Mouse (Mus musculus) kidney, postnatal 0 days (tissue): ENCODE results near the gene Prss40. TPM values are rescaled to one million over a fixed set of nuclear protein-coding genes. Genes with fewer than 3 reads are reported as not detected.

ENCODE experiments used
- ATAC-seq: fragments of 200-750 bp; cut with Nextera tagmentation; replicated peaks from 2 replicates; pipeline ENCODE4 v1.8.0; 2017; ENCODE audit warnings: low read depth, moderate number of reproducible peaks, moderate TSS enrichment, moderate library complexity; ENCODE audit not compliant: low FRiP score
- DNase-seq: peaks from one replicate; pipeline ENCODE4 v3.0.0-alpha.2; 2016; ENCODE audit warnings: low spot score
- H3K27ac ChIP-seq: fragments of 300-500 bp; sonication (generic); 2 replicates; pipeline ENCODE4 v1.5.1; 2014; ENCODE audit warnings: mild to moderate bottlenecking
- H3K27me3 ChIP-seq: fragments of 300-500 bp; sonication (generic); 2 replicates; pipeline ENCODE4 v1.6.1; 2014; ENCODE audit warnings: low read length, mixed read lengths; ENCODE audit not compliant: insufficient read depth
- H3K36me3 ChIP-seq: fragments of 300-500 bp; sonication (generic); 2 replicates; pipeline ENCODE4 v1.6.1; 2014; ENCODE audit warnings: low read length, mixed read lengths; ENCODE audit not compliant: insufficient read depth
- H3K4me1 ChIP-seq: fragments of 300-500 bp; sonication (generic); replicated peaks from 2 replicates; pipeline ENCODE4 v1.6.1; 2014; ENCODE audit warnings: antibody characterized with exemption, low read length, mixed read lengths; ENCODE audit not compliant: insufficient read depth
- H3K4me2 ChIP-seq: fragments of 300-500 bp; sonication (generic); 2 replicates; pipeline ENCODE4 v1.6.1; 2014; ENCODE audit warnings: mild to moderate bottlenecking, low read length, moderate library complexity, mixed read lengths
- H3K4me3 ChIP-seq: fragments of 300-500 bp; sonication (generic); replicated peaks from 2 replicates; pipeline ENCODE4 v1.5.1; 2014; ENCODE audit warnings: low read depth, low read length
- H3K9ac ChIP-seq: fragments of 300-500 bp; sonication (generic); 2 replicates; pipeline ENCODE4 v1.6.1; 2014; ENCODE audit warnings: low read depth, low read length
- H3K9me3 ChIP-seq: fragments of 300-500 bp; sonication (generic); replicated peaks from 2 replicates; pipeline ENCODE4 v1.6.1; 2016; ENCODE audit warnings: low read length, inconsistent platforms, mixed read lengths
- CTCF ChIP-seq: IDR thresholded peaks from 2 replicates; pipeline ENCODE4 v1.5.1; 2016; ENCODE audit warnings: antibody characterized with exemption, low read depth, mild to moderate bottlenecking, moderate library complexity
- WGBS: fragments of 180-500 bp; shearing (Covaris S2); extraction: QIAGEN DNeasy Blood & Tissue Kit; methylation state at CpG from one replicate; pipeline ENCODE4 v1.1.7; 2014; 5-methylcytosine and 5-hydroxymethylcytosine counted together
- polyA plus RNA-seq: library from polyadenylated mRNA; unstranded; fragments of >200 nt; fragmentation: Nextera tagmentation; extraction: Ambion mirVana; gene quantifications from 2 replicates; pipeline ENCODE4 v1.2.1, GENCODE M21; 2015

Gene Prss40
- not detected in 2 replicates for polyA plus RNA-seq

DNA sequence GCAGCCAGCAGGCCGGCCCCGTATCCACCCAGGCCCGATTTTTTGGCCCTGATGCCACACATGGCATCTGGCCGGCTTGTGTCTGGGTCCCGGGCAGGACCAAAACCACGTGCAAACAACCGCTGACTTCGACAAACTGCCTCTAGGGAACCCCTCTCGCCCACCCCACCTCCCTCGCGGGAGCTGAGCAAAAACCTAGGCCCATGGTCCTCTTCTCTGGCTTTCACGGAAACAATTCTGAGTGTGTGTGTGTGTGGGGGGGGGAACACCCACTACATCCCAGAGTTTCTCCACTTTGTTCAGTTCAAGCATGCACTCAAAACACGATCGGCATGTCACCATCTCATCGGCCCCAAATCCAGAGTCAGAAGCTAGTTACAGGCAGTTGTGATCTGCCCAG is at the start of gene Prss40:
Gene Prss40 (minus strand): TSS at position 101 of the 400 bp plus-strand sequence.
- ATAC-seq (no peak), DNase-seq (no peak)
- H3K27me3 ChIP-seq: no peaks in the 10 kb centered on the region
- no peaks in the 10 kb centered on the region for H3K4me1 ChIP-seq
- no peak within 1 kb of the TSS for H3K4me3 ChIP-seq
- no peak within 1 kb of the TSS for H3K27ac ChIP-seq
- H3K9me3 ChIP-seq: no peaks in the 10 kb centered on the region
- WGBS: 87% methylated on average over 15 of the region's 15 CpGs
- H3K36me3 ChIP-seq: no peaks in the 10 kb centered on the region
- no peak within 1 kb of the TSS for H3K9ac ChIP-seq
- no peak for TF ChIP-seq CTCF
- H3K4me2 ChIP-seq: no peak within 1 kb of the TSS

DNA sequence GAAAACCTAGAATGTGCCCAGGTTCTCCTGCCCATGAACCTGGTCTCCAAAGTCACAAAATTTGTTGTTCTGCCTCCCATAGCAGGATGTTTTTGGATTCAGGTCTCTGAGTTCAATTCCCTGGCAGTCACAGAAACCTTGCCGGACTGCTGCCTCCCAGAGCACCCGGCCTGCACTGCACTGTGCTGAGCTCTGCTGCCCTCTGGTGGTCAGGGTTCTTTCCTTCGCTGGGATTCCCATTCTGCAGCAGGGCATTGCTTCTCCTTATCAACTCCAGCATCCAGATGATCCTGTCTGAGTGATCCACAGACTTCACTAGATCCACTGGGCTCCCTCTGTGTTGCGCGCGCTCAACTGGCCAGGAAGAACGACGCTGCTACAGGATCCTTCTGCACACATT is 41.6 kb upstream of the Prss40 start:
- DNase-seq: peak; percentile 88
- no peaks in the 10 kb centered on the region for H3K27me3 ChIP-seq
- no peak overlapping the region for H3K9ac ChIP-seq
- no peaks in the 10 kb centered on the region for H3K4me1 ChIP-seq
- H3K36me3 ChIP-seq: no peaks in the 10 kb centered on the region
- no peak overlapping the region for H3K27ac ChIP-seq
- WGBS: 24% methylated on average over 8 of the region's 8 CpGs
- no peak overlapping the region for H3K4me2 ChIP-seq
- TF ChIP-seq CTCF: peak; percentile 92
- no peak overlapping the region for H3K4me3 ChIP-seq
- ATAC-seq: peak; percentile 61
- H3K9me3 ChIP-seq: no peaks in the 10 kb centered on the region

DNA sequence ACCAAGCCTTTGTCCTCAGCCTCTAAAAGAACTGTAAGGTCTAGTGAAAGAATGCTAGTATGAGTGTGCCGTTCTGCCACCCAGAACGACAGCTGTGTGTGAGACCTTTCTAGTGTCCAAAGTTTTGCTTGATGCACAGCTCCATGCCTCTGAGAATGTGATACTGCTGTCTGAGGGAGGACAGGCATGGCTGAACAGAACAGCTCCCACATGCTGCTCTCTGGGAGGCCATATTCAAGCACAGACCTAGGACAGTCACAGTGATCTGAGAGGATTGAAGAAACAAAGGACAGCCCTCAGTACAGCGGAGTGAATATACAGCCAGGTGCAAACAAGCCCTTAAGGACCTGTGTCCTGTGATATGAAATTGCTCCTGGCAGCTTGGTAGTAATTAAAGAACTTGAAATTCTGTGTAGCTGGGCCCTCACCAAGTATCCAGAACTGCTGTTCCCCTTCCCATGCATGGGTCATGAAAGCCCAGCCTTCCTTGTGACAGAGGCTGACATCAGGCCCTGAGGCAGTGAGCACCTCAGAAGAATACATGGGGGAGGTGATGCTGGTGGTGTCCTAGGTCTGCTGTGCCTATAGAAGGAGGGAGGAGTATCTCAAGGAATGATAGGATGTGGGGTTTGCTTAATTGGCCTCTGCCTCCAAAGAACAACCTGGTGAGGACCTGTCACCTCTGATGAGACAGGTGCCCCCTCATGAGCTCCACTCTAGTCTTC is 40.7 kb upstream of the Prss40 start:
- Histone ChIP-seq H3K9me3 (no peaks in the 10 kb centered on the region), H3K27me3 (no peaks in the 10 kb centered on the region), H3K36me3 (no peaks in the 10 kb centered on the region), H3K27ac (no peak overlapping the region), H3K4me3 (no peak overlapping the region), H3K4me1 (no peaks in the 10 kb centered on the region), H3K4me2 (no peak overlapping the region), H3K9ac (no peak overlapping the region)
- 40% methylated on average over 3 of the region's 3 CpGs for WGBS
- DNase-seq (peak; percentile 66), ATAC-seq (peak; percentile 77)
- TF ChIP-seq CTCF: no peak

DNA sequence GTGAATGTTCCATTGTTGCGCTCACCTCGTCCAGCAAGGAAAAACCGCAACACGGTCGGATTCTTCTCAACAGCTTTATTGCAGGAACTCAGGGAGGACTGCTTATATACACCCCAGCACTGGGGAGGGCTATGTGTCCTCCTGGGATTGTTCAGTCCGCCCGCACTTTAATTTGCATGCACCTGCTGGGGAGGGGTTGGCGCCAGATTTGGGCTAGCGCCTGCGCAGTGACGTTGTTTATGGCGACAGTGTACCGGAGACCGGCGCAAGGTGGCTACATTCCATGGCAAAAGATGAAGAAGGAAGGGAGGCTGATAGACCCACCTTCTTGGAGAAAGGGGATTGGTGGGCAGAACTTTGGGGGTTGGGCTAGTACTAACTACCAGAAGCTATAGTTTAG is 39.3 kb upstream of the Prss40 start:
- ATAC-seq (no peak), DNase-seq (no peak)
- H3K9me3 ChIP-seq: no peaks in the 10 kb centered on the region
- no peaks in the 10 kb centered on the region for H3K27me3 ChIP-seq
- no peak overlapping the region for H3K4me3 ChIP-seq
- H3K4me2 ChIP-seq: no peak overlapping the region
- H3K27ac ChIP-seq: no peak overlapping the region
- no peaks in the 10 kb centered on the region for H3K4me1 ChIP-seq
- H3K9ac ChIP-seq: no peak overlapping the region
- no peaks in the 10 kb centered on the region for H3K36me3 ChIP-seq
- TF ChIP-seq CTCF: no peak
- 80% methylated on average over 15 of the region's 15 CpGs for WGBS

DNA sequence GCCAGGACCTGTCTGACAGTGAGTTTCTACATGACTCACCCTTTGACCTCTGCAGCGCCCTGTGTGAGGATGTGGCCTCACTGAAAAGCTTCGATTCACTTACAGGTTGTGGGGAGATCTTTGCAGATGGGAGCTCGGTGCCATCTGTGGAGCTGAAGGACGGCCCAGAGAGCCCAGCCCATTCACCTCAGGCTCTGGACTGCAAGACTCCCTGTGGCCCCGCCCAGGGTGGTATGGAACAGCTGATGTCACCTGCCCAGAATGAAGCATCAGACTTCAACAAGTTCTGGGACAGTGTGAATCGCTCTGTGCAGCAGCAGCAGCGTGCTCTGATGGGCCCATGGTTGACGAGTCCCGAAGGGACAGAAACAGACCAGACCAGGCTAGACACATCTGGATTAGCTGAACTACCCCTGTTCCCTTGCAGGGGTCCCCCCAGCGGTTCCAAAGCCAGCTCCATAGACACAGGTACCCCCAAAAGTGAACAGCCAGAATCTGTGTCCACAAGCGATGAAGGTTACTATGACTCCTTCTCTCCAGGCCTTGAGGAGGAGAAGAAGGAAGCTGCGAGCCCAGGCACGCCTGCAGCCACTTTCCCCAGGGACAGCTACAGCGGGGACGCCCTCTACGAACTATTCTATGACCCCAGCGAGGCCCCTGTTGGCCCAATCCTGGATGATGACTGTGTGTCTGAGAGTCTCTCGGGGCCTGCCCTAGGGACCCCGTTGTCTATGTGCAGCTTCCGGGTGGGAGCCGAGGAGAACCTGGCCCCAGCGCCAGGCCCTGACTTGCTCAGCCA is 26.8 kb upstream of the Prss40 start:
- Histone ChIP-seq H3K9ac (no peak overlapping the region), H3K27ac (no peak overlapping the region), H3K4me2 (no peak overlapping the region), H3K27me3 (no peaks in the 10 kb centered on the region), H3K9me3 (no peaks in the 10 kb centered on the region), H3K4me3 (no peak overlapping the region), H3K36me3 (no peaks in the 10 kb centered on the region), H3K4me1 (no peaks in the 10 kb centered on the region)
- ATAC-seq: no peak
- no peak for TF ChIP-seq CTCF
- 84% methylated on average over 22 of the region's 22 CpGs for WGBS
- DNase-seq: no peak

DNA sequence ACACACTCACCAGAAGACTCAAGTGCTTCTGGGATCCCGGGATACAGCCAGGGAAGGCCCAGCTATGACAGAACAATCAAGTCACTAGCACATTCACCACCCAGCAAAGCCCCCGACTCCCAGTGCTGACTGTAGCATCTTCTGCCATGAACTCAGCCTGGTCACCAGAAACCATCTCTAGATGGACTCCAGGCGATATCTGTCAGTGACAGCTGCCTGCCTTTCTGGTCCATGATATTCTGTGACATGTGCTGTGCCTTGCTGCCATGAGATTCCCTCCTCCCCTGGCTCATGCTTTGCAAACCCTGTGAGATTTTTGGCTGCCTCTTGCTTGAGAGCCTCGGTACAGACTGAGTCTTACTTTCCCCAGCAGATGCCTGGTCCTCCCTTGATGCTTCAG is 24.0 kb upstream of the Prss40 start:
- H3K9me3 ChIP-seq: no peaks in the 10 kb centered on the region
- DNase-seq: no peak
- H3K36me3 ChIP-seq: no peaks in the 10 kb centered on the region
- no peak for ATAC-seq
- H3K4me2 ChIP-seq: no peak overlapping the region
- no peak overlapping the region for H3K27ac ChIP-seq
- H3K4me3 ChIP-seq: no peak overlapping the region
- TF ChIP-seq CTCF: no peak
- no peaks in the 10 kb centered on the region for H3K27me3 ChIP-seq
- WGBS: 78% methylated on average over 4 of the region's 4 CpGs
- H3K4me1 ChIP-seq: no peaks in the 10 kb centered on the region
- H3K9ac ChIP-seq: no peak overlapping the region
